Mouse (Mus musculus): ENCODE measurements at regions not wholly inside any gene's neighbourhood (a gene's known extent, or its start where the extent isn't known, plus 50 kb on each side); places are given as distances from the start of the nearest gene placed in this dataset.

DNA sequence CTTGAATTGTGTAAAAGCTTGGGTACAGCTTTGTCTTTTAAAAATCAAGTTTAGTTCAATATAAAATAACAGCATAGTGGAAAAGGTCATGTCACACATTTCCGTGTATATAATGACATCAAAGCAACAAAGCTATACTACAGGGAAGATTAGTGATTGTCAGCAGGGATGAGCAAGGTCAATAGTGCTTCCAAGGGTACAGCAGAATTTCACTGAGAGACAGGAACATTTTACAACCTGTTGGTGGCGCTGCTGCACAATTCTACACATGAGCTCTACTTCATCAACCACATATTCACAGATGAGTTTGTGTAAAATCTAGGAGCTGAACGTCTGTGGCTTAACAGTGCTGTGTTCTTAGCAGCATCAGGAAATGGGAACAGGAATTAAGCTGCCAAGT is 74.3 kb upstream of the A2m start:
- peak; percentile 25 to 80 for DNase-seq (ENCODE audit: extremely low spot score in 1 of 2, low spot score in 1 of 2)

DNA sequence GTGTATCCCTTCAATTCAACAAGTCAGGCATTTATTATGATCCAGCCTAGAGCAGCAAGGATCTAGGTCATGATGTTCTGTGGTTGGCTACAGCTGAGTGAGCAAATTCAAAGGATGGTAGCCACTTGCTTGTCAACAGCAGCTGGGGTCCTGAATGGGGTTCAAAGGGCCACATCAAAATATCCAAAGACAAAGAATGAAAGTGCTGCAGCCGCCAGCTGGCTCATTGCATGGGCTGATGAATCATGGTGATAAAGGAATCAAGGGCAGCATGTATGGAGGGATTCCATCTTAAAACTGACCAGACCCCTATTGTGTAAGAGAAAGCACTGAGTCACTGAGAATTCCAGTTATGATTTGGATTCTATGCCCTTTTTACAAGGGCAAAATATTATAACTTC is 74.8 kb upstream of the A2m start:
- DNase-seq (ENCODE audit: extremely low spot score in 1 of 2, low spot score in 1 of 2) = no peak

DNA sequence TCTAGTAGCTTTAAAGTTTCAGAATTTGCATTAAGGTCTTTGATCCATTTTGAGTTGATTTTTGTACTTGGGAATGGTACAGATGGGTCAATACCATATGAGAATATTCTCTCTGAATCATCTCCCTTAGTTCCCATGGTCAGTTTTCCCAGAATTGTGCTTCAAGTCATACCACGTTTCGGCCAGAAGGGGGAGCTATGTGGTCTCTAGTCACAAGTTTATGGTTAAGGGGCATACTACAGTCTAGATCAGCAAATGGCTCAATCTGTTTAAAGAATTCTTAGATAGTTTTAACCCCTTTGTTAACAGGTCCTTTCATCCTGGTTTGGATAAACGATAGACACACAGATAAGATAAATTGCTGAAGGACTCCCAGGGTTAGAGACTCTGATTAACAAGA is 78.7 kb upstream of the A2m start:
- DNase-seq (ENCODE audit: extremely low spot score in 1 of 2, low spot score in 1 of 2) = peak in 1 of 2 experiments; percentile 45

DNA sequence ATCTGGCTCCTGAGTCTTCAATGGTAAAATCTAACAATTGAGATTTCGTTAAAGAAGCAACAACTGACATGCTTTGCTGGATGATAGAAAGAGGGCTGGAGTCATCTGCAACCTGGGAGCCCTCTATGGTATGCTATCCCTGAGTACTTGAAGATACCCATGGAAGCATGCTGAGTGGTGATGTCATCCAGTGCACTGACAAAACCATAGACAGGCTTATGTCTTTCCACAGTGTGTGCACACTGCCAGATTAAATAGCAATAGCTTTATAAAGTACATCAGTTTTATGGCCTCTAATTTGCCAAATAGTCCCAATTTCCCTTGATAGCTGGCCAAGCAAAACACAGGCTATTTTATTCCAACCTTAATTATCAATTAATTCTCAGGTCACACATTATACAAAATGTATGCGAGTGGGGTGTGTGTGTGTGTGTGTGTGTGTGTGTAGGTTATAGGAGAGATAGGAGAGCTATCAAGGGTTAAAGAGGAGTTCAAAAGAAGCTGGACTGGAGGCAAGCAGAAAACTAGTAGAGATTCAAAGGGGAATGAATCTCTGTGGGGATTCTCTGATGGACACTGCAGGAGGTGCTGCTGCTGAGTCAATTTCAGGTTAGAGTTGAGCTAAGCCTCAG is 80.1 kb upstream of the Iqsec3 start:
- no peak for DNase-seq (ENCODE audit: extremely low spot score in 1 of 2, low spot score in 1 of 2)

DNA sequence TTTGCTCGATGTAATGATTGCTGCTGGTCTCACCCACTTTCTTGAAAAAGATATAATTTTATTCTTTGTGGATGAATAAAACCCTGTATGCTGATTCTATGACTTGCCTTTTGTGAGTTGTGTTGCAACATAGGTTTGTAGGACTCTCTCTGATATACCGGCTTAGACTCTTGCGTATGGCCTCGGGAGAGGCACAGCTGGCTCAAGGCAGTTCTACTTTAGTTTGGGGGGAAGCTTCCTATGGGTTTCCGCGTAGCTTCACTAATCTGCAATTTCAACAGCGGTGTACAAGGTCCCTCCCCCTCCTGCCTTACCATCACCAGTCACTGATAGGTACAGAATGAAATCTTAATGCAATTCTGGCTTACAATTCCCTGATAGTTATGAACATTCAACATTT is 60.0 kb upstream of the Iqsec3 start:
- no peak for DNase-seq (ENCODE audit: extremely low spot score in 1 of 2, low spot score in 1 of 2)

DNA sequence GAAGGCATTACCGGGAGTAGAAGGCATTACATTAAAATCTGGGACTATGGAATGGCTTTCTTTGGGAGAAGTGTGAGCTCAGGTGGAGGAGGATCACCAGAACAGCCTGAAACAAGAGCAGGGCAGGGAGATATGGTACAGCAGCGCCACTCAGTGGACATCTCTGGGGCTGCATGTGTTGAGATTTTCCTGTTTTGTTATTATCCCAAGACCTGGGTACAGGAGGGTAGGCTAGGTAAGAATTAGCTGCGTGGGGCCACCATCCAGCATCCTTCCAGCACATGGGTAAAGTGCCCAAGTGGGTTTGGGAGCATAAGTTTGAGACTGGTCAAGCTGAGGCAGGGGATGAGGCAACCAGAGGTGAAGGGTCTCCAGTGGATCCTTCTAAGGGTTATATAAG is 59.4 kb upstream of the Iqsec3 start:
- DNase-seq (ENCODE audit: extremely low spot score in 1 of 2, low spot score in 1 of 2) = peak; percentile 37 to 89

DNA sequence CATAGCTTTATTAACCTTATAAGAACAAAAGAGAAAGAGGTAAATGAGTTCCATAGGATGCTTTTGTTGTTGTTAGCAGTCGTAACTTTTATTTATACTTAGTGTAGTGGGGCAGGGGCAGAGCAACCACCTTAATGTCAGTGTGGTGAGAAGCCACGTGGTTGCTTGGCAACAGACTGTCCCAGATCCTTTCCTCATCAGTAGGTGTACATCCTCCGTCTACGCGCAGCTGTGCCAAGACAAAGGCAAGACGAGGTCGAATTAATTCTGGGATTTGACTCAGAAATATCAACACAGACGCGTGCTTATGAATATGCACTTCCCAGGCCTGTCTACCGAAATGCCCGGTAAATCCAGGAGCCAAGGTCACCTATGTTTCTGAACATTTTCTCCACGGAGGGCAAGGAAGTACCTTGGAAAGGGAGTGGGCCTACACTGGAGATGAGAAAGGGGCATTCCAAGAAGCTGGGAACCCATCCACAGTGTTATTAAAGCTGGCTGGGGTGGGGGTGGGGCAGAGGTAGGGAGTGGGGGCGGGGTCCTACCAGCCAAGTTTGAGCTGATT is 58.4 kb upstream of the Iqsec3 start:
- DNase-seq (ENCODE audit: extremely low spot score in 1 of 2, low spot score in 1 of 2) = peak in 1 of 2 experiments; percentile 48

DNA sequence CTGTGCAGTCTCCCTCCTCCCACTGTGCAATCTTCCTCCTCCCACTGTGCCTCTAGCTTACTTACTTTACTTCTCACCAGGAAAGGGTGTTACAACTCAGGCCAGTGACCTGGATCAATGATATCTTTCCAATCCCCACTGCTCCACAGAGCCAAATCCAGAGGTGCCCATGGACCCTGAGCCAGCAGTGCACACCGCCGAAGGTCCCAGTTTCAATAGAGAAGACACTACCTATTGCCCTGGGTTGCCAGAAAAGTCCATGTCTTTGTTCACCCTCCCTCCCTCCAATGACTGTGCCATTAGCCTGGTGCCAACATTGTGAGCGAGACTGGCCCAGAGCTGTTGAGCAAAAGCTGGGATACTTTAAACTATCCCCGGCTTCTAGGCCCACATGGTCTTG is 53.8 kb upstream of the Iqsec3 start:
- DNase-seq (ENCODE audit: extremely low spot score in 1 of 2, low spot score in 1 of 2) = no peak

DNA sequence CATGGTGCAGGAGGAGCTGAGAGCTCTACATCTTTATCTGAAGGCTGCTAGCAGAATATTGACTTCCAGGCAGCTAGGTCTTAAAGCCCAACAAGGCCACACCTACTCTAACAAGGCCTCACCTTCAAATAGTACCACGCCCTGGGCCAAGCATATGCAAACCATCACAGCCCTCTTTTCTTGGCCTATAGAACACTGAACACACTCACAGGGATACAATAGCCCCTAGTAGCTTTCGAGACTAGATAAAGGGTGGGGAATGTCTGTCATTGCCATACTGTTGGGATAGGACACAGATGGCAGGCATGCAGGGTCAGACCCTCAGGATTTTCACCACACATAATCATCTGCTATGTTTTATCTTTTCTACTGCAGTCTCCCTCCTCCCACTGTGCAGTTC is 52.6 kb upstream of the Iqsec3 start:
- DNase-seq (ENCODE audit: extremely low spot score in 1 of 2, low spot score in 1 of 2) = no peak

DNA sequence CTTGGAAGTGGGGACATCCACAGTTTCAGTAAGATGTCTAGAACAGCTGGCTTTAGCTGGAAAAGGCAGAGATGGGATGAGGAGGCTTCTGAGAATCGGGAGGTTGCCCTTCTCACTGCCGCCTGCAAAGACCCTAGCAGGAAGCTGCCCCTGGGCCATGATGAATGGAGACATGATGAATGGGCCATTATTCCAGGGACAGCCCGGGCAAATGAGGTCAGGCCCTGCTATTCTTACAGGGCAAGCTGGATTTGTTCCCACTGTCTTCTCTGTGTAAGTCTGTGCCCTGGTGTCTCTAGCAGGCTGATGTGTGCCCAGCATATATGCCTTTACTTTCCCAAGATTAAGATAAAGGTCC is 51.1 kb upstream of the Iqsec3 start:
- no peak for DNase-seq (ENCODE audit: extremely low spot score in 1 of 2, low spot score in 1 of 2)

DNA sequence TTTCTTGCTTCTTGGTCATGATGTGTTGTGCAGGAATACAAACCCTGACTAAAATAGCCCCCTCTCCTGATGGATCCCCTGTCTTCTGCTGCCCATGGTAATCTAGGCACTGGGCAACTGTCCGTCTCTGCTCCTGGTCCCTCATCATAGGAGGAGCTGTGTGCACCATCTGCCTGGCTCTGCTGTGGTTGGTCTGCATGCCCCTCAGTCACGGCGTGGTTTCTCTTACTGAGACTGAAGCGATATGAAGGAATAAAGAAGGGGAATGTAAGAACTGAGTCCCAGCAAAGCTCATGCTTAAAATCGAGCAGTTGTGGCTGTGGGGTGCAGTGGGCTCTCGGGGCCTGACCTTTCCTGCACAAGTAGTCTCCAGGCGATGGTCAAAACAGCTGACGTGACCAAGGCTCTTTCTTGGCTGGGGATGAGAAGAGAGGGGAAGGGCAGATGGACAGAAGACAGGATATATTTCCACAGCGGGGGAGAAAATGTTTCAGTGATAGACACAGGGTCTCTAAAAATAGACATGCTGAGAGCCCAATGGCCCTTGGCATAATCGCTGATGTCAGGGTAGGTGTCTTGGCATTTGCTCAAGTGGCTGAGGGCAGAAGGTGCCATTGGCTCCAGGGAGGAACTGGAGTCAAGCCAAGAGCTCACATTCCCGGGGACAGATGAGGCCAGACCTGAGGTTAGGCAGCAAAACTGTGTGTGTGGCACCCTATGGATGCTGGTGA is 50.6 kb upstream of the Iqsec3 start:
- no peak for DNase-seq (ENCODE audit: extremely low spot score in 1 of 2, low spot score in 1 of 2)
